Mouse (Mus musculus): ENCODE results near the gene Gm21987. TPM values are rescaled to one million over a fixed set of nuclear protein-coding genes. Genes with fewer than 3 reads are reported as not detected.
"Not testable (repeated sequence)": the region's sequence is repeated elsewhere in the genome, so short reads cannot be mapped to it uniquely, and the experiment has no call there.

Gene Gm21987
- not detected for polyA plus RNA-seq (2017; shearing (Covaris generic))

GRCm38 (mm10) chr16:38346529-38347325 lies at the start of gene Gm21987, which contains the start of gene Cox17:
TSS of gene Gm21987 (plus strand) at chr16:38347040.
TSS of gene Cox17 (plus strand) at chr16:38346991.
- ATAC-seq, result peak; percentile 99

- ATAC-seq, result no peak
These were observed 48.4 kb upstream of the Gm21987 start for GRCm38 (mm10) chr16:38298410-38298809.

- ATAC-seq, result no peak
These were observed 44.5 kb upstream of the Gm21987 start for GRCm38 (mm10) chr16:38302367-38302766.

- no peak for ATAC-seq
These were observed 42.2 kb upstream of the Gm21987 start for GRCm38 (mm10) chr16:38304460-38305194.

DNA sequence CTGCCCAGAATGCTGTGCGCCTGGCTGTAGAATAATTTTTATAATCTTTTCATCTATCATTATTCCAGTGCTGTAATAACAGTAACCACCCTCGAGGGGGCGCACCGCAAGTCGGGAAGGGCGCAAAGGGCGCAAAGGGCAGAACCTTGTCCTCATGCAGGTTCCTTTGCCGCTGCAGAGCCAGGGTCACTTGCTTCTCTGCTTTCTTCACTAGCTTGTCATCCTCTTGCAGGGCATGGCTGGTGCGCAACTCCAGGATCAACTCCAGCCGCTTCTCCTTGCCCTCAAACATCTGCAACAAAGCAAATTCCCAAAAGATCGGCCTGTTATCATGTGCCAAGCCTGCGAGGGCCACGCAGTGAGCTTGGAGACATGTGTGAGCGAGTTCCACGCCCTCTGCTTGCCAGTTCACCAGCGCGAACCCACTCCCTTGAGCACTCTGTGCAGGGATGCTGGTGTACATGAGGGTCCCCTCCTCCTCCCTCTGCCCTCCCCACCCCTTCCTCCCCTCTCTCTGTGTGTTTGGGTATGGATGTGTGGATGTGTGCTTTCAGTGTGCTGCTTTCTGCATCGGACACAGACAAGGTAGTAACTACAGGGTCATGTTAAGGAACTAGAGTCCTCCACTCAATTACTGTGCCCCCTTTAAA lies 40.1 kb upstream of the Gm21987 start:
- no peak for ATAC-seq

DNA sequence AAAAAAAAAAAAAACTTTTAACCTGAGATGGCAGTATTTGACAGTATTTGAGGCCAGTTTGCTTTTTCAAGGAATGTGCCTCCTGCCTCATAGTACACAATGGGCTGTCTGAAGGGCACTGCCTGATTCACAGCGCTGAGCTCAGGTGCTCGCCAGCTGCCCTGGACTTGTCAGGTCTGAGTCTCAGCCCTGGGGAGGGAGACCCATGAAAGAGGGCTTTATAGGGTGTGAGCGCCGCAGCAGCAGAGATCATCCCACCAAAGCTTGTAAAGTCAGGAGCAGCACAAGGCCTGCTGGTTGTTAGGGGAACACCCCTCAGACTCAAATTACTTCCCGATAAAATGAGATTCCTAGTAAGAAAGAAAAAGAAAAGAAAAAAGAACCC lies 39.6 kb upstream of the Gm21987 start:
- ATAC-seq, result no peak

- no peak for ATAC-seq
These were observed 39.2 kb upstream of the Gm21987 start for GRCm38 (mm10) chr16:38307651-38308050.

DNA sequence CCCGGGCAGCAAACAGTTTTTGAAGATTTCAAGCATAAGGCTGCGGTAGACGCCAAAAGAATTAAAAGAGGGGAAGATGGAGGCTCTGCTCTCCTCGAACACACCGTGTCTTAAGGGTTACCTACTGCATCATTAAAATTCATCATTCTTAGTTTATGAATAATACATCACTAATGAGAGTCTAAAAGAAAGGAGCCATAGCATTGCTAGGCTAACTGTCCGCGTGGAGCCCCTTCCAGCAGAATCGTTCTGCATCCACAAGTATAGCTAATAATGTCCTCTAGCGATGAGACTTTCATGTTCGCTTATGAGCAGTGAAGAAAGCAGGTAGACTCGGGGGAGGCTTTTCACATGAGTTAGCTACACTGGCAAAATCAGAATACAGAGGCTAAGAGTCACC lies 38.6 kb upstream of the Gm21987 start:
- ATAC-seq, result no peak

GRCm38 (mm10) chr16:38318492-38318891 lies 28.3 kb upstream of the Gm21987 start:
- no peak for ATAC-seq

DNA sequence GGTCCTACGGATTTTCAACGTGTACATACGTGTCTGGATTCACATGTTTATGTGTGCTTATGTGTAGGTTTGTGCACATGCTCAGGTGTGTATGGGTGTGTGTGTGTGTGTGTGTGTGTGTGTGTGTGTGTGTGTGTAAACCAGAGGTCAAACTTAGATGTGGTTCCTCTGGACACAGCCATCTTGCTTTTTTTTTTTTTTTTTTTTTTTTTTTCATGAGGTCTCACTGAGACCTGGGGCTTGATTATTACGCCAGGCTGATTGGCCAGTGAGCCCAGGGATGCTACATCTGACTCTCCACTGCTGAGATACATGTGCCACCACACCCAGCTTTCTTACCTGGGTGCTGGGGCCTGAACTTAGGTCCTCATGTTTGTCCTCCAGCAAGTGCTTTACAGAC lies 27.8 kb upstream of the Gm21987 start:
- ATAC-seq, result no peak

- peak; percentile 76 for ATAC-seq
These were observed 25.3 kb upstream of the Gm21987 start for GRCm38 (mm10) chr16:38321452-38321935.

DNA sequence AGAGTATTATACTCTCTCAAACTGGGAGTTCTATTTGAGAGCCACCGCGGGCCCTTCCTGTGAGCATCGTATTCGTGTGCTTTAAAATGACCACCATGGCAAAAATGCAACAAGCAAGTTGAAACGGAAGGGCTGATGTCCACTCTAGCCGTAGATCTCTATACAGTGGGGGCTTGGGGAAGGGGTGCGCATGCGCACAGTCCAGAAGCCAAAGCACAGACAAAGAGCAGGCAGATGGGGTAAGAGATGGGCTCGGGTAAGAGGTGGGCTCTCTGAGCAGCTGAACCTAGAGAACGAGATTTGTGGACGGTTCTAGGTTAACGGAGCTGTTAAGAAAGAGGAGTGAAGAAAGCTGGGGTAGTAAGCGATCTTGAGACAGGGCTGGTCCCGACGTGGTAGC lies 22.5 kb upstream of the Gm21987 start:
- ATAC-seq, result no peak

- ATAC-seq, result no peak
These were observed 20.0 kb upstream of the Gm21987 start for GRCm38 (mm10) chr16:38326778-38327397.

DNA sequence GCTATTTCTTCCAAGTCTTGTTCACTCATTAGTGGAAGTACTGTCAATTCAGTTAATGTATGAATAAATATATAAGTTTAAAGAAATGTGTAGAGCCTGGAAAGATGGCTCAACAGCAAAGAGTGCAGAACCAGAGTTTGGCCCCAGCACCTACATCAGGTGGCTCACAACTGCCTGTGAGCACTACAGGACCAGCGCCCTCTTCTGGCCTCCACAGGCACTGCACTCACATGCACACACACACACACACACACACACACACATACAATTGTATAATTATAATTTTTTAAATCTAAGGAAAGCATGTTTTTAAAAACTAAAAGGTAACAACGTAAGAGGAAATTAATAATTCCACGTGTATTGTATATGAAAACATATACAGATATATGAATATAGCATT lies 17.5 kb upstream of the Gm21987 start:
- no peak for ATAC-seq

DNA sequence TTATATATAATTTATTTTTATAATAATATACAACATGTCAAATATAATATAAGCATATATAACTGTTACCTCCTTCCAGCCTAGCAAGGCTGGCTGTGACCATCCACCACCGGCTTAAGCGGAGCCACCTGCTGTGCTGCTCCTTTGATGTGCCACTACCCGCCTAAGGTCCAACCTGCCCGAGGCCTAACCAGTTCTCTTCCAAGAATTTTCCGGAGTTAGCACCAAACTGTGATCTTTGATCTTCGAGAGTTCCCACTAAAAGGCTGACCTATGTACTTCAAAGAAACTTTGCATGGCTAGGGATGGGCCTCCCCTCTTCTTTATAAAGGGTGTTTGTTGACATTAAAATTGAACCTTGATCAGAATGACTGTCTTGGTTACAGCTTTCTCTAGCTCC lies 12.4 kb upstream of the Gm21987 start:
- no peak for ATAC-seq

DNA sequence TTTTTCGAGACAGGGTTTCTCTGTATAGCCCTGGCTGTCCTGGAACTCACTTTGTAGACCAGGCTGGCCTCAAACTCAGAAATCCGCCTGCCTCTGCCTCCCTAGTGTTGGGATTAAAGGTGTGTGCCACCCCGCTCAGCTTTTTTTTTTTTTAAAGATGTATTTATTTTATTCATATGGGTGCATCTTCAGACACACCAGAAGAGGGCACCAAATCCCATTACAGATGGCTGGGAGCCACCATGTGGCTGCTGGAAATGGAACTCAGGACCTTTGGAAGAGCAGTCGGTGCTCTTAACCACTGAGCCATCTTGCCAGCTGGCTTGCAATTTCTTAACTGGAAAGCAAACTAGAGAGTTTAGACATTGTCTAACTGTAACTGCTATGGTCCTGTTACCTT lies 8.8 kb upstream of the Gm21987 start:
- ATAC-seq, result not testable (repeated sequence)

- ATAC-seq, result no peak
These were observed 5.2 kb upstream of the Gm21987 start, which contains the start of gene Maats1 for GRCm38 (mm10) chr16:38341396-38342324. TSS of gene Maats1 (minus strand) at chr16:38342143.

GRCm38 (mm10) chr16:38344941-38345725 lies 1.7 kb upstream of the Gm21987 start:
- ATAC-seq, result no peak

- no peak for ATAC-seq
These were observed 748 bp downstream of the Gm21987 start for GRCm38 (mm10) chr16:38347588-38347987.

DNA sequence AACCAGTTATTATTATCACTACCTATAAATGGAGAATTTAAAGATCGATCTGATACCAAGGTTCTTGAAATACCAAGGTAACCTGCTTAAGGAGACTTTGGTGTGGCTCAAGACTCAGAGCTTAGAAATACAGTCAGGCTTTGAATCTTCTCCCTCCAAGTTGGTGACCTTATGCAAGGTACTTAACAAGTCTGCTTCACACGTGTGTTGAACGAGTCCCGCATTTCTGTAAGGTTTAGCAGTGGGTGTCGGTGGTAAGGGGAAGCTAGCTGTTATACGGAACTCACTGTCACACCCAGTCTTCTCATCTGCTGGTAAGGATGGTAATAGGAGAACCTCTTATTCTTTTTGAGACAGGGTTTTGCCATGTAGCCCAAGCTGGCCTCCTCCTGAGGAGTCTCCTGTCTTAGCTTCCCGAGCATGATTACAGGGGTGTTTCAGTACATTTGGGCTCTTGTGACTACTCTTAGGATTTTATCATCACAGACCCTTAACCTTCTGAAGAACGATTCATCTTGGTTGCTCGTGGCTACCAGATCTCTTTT lies 1.4 kb downstream of the Gm21987 start:
- ATAC-seq, result no peak
